Mouse (Mus musculus) CH12.LX (cell line): Measurements from ENCODE around the gene Esp6.

Experiments
- CTCF ChIP-seq, 2 experiments: IDR thresholded peaks in 1 of 2; conservative IDR thresholded peaks in 1 of 2; 2 replicates each; pipeline ENCODE4 v1.5.1; 2011 to 2012; ENCODE audit warnings: low read depth in 2 of 2, low read length in 2 of 2, improper control_type of control experiment in 1 of 2, inconsistent platforms in 1 of 2, mild to moderate bottlenecking in 1 of 2, moderate library complexity in 1 of 2
- ELF1 ChIP-seq: IDR thresholded peaks from 2 replicates; pipeline ENCODE4 v1.6.1; 2014; ENCODE audit warnings: low read depth, mild to moderate bottlenecking, inconsistent platforms, low read length, improper control_type of control experiment
- EP300 ChIP-seq: IDR thresholded peaks from 2 replicates; pipeline ENCODE4 v1.6.1; 2011; ENCODE audit warnings: low read length, improper control_type of control experiment
- HCFC1 ChIP-seq: IDR thresholded peaks from 2 replicates; pipeline ENCODE4 v1.6.1; 2012; ENCODE audit warnings: low read depth, mild to moderate bottlenecking, inconsistent platforms, low read length, improper control_type of control experiment
- KAT2A ChIP-seq: IDR thresholded peaks from 2 replicates; pipeline ENCODE4 v1.6.1; 2012; ENCODE audit warnings: low read length, improper control_type of control experiment, inconsistent platforms; ENCODE audit not compliant: insufficient replicate concordance
- MAX ChIP-seq: IDR thresholded peaks from 2 replicates; pipeline ENCODE4 v1.6.1; 2011; ENCODE audit warnings: low read length, improper control_type of control experiment
- MAZ ChIP-seq: IDR thresholded peaks from 2 replicates; pipeline ENCODE4 v1.6.1; 2012; ENCODE audit warnings: low read depth, mild to moderate bottlenecking, inconsistent platforms, low read length, improper control_type of control experiment, moderate library complexity
- MEF2A ChIP-seq: IDR thresholded peaks from 2 replicates; pipeline ENCODE4 v1.6.1; 2014; ENCODE audit warnings: low read depth, mild to moderate bottlenecking, inconsistent platforms, low read length, improper control_type of control experiment, borderline replicate concordance
- MXI1 ChIP-seq: IDR thresholded peaks from 2 replicates; pipeline ENCODE4 v1.6.1; 2011; ENCODE audit warnings: mild to moderate bottlenecking, low read depth, low read length, improper control_type of control experiment
- PAX5 ChIP-seq: IDR thresholded peaks from 2 replicates; pipeline ENCODE4 v1.6.1; 2012; ENCODE audit warnings: low read length, inconsistent platforms, mixed read lengths
- POLR2A ChIP-seq: IDR thresholded peaks from 2 replicates; pipeline ENCODE4 v1.6.1; 2011; ENCODE audit warnings: low read depth, mild to moderate bottlenecking, improper control_type of control experiment, low read length
- POLR2AphosphoS2 ChIP-seq: IDR thresholded peaks from 2 replicates; pipeline ENCODE4 v1.6.1; 2011; ENCODE audit warnings: low read depth, low read length, improper control_type of control experiment
- TCF12 ChIP-seq: IDR thresholded peaks from 2 replicates; pipeline ENCODE4 v1.6.1; 2014; ENCODE audit warnings: low read depth, mild to moderate bottlenecking, inconsistent platforms, low read length, improper control_type of control experiment
- USF2 ChIP-seq: conservative IDR thresholded peaks from 2 replicates; pipeline ENCODE4 v1.6.1; 2011; ENCODE audit warnings: low read depth, low read length, improper control_type of control experiment

- TF ChIP-seq MAZ (no peak), MEF2A (no peak), CTCF (conservative IDR thresholded peaks at IDR 0.05 in 1 of 2, IDR thresholded peaks at IDR 0.05 in 1 of 2; ENCODE audit: low read depth in 2 of 2, low read length in 2 of 2) (no peak), POLR2A (no peak), MXI1 (no peak), POLR2AphosphoS2 (no peak), HCFC1 (no peak), EP300 (no peak), KAT2A (no peak), USF2 (no peak), PAX5 (no peak), ELF1 (no peak), TCF12 (no peak), MAX (no peak)
Measured at GRCm38 (mm10) chr17:40598294-40598693, 37.0 kb downstream of the Esp6 start, which contains the start of gene Esp4.
